Mouse (Mus musculus): Measurements from ENCODE around the gene Psmg3.

Psmg3 gene

DNA sequence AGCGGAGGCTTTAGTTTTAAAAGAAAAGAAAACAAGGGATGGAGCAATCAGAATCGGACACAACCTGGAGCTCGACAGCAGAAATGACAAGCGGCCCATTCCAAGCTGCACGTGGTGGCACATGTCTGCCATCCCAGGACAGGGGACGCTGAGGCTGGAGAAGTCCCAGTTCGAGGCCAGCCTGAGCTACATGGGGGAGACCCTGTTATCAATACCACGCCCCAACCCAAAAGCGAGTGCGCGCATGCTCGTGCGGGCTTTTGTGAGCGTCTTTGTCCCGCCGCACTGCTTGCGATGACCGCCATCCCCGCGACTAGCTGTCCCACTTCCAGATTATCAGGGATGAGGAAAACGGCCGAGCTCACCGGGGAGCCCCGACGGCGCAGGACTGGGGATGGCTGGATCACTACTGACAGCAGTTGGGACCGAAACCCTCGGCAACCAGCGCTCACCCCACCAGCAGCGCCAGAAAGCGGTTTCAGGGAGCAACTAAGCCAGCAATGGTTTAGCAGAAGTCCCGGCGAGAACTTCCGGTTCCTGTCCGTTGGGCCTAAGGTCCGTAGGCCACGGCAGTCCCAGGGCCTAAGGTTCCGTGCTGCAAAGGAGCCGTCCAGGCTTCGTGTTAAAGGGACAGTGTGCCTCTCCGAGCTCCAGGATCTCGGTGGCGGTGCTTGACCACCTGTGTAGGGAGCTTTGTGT, at the start of gene Psmg3, which contains the start of gene Gm26938:
Gene Psmg3, minus strand, starts transcription at position 529 of the 699 bp plus-strand sequence.
Gene Gm26938, minus strand, starts transcription at position 51 of the 699 bp plus-strand sequence.
- DNase-seq, result peak; percentile 94

DNA sequence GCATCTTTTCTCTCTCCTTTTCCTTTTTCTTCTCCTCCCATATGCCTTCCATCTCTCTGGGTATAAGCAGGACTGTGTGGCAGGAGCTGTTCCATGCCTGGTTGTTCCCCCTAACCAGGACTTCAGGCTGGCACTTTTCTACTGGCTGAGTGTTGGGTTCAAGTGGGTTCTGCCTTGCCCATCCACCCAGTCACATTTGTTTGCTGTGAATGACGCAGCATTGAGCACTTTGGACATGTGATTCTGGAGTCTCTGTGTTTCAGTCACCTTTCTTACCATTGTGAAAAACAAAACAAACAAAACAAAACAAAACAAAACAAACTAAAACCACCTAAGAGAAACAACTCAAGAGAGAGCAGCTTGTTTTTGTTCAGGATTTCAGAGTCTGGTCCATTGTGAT, 44.8 kb upstream of the Psmg3 start:
- no peak for DNase-seq

DNA sequence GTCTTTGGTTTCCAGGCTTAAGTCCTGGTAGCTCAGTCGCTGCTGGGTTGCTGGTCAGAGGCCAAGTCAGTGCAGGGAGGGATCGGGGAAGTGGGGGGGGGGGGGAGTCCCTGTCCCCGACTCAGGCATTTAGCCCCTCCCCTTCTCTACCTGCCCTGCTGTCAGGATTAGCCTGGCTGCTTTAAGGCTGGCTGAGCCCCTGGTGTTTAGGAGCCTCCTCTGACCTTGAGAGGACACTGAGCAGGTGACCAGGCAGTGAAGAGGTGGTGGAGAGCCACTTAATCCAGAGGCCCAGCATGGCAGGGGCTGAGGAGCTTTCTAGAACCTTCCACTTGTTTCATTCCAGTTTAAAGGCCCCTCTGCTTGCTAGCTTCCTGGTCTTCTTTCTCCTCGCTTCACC, 44.2 kb upstream of the Psmg3 start:
- peak; percentile 53 for DNase-seq

DNA sequence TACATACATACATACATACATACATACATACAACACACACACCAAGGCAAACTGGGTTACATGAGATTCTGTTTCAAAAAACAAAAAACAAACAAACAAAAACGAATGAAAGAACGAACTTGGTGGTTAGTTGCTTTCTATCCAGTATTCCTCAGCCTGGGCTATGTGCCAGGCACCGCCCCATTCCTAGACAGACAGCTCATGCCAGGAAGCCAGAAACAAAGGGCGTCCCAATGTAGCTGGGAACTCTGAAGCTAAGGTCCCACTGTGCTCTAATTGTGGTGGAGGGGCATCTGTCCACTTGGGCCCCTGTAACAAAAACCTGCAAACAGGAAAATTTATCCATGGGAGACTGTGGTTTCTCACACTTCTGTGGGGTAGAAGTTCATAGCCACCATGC, 36.1 kb upstream of the Psmg3 start:
- peak; percentile 89 for DNase-seq

DNA sequence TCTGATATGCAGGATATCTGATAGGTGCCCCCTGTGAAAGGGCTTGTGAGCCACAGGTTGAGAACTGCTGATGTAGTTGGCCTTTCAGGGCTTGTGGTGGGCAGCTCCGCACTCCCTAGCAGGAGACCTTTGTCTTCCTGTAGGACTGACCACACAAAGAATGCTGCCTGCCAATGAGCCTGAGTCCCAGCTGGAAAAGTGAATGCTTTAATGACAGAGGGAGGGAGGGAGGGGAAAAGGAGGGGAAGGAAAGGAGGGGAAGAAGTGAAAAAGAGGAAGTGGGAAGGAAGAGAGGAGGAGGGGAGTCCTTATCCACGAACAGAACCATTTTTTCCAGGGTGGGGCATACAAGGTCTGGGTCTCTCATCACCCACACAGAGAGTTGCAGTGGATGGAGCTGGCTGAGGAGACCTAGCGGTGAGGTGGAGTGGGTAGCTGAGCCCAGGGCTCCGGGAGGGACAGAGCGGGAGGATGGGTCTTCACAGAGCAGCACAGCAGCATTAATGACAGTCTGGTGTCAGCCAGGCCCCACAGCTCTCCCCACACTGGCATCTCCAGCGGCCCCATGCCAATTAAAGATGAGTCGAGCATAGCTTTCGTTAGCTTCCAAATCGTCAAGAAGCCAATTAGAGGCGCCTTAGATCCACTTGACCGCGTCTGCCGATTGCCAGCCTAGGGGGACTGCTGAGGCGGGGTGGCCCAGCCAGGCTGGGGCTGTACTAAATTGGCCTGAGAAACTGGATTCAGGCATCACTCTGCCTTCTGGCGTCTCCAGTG, 33.8 kb upstream of the Psmg3 start:
- no peak for DNase-seq

DNA sequence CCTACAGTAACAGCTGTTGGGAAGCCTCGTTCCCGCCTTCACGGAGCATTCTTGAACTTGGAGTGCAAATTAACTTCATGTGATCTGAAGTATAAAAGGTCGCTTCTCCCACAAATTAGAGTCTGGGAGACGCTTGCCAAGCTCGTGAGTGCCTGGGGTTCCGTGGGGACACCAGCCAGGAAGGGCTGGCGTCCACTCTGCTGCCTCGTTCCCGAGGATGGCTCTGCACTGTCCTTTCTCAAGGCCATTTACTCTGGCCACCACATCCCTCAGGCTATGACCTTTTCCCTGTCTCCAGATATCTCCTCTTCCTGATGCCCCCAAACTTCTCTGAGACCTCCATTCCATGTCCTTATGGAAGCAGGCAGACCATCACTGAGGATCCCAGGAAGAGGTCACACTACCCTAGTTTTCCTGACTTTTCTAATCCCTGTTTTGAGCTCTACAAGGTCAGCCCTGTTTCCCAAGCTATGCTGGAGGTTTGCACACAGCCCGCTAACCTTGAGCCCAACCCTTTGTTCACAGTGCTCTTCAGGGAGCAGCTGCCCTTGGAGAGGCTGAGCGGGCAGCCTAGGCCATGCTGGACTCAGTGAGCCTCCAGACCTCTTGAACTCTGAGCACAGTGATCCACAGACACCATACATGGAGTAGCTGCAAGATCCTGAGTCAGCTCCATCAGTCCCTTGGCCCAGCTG, 23.1 kb upstream of the Psmg3 start:
- no peak for DNase-seq

DNA sequence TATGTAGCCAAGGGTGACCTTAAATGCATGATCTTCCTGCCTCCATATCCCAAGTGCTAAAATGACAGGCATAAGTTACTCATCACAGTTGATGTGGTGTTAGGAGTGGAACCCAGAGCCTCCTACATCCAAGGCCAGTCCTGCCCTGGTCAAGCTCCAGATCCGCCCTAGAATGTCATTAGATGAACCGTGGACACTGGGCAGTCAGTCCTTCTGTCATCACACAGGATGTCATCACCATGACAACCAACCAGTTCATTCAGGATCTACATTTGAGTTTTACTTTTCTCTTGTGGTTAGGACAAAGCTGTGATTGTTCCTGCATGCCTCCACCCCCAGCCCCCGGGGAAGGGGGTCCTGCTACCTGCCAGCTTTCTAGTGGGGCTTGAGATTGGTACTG, 12.5 kb upstream of the Psmg3 start:
- DNase-seq, result no peak

DNA sequence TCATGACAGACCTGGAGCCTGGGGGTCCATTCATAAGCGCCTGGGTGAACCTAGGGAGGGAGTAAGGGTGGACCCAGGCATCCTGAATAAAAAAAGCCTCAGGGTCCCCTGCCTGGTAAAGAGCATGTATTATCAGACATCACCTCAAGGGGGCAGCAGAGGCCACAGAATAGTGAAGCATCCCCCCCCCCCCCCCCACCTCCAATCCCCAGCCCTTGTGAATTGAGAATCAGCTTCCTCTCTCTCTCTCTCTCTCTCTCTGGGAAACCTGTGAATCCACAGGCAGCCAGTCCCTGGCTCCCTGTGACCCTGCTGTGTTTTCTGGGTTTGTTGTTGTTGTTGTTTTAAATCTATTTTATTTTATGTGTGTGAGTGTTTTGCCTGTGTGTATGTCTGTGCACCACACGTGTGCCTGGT, 11.8 kb upstream of the Psmg3 start:
- peak; percentile 81 for DNase-seq

DNA sequence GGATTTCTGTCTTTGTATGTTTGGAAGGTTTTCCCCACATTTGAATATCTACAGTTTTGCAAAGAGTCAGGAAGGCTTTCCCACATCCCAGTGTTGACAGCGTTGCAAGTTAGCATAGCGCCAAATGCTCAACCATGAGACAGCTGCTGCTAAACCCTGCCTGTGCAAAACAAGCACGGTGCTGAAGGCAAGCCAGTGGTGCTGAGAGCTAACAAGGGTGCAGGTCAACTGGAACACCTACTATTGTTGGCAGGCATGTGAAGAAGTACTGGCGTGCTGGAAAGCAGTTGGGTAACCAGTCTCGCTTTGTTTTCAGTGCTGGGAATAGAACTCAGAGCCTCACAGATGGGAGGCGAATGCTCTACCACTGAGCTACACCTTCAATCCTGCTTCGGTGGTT, 9.0 kb upstream of the Psmg3 start:
- DNase-seq, result no peak

DNA sequence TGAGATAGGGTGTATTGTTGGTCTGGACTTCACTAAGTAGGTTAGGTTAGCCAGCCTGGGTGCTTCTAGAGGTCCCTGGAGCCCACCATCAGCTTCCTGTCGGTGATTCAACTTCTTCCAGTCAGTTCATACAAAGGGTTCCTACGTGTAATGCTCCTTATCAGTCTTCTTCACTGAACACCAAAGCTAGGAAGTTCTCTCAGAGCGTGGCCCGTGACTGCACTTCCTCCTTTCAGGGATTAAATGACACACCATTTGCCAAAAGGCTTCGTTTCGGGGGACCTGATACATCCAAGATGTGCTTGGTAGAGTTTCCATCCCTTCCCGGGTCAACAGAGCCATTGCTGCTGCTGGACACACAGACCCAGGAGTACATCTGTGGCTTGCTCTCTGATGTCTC, 5.4 kb upstream of the Psmg3 start:
- no peak for DNase-seq

DNA sequence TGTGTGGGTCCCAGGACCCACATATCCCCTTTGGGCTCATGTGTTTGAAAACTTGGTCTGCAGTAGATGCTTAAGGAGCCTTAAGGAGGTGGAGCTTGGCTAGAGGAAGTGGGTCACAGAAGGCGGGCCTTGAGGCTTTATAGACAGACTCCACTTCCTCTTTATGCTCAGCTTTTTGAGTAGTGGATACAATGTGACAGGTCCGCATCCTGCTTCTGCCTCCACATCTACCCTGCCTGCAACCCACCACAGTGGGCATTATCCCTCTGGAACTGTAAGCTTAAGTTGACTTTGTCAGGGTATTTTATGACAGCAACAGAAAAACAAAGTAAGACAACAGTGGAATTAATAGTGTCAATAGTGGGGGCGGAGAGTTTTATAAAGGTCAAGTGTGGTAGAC, 4.0 kb upstream of the Psmg3 start:
- no peak for DNase-seq

DNA sequence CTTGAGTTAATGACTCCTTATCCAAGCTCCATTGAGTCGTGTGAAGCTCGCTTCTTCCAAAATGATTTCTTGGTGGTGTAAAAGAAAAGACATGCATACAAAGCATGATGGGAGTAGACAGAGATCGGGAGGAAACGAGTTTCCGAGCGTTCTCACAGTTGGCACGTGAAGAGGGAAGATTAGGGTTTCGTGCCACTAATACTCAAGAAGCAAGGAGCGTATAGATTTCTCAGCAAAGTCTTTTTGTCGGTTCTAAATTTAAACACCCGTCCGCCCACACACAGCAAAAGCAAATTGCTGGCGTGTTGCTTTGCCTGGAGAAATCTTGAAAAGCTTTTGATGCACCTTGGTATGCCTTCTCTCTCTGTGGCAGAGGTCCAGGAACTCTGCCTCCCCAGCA, 2.7 kb upstream of the Psmg3 start:
- DNase-seq, result no peak

DNA sequence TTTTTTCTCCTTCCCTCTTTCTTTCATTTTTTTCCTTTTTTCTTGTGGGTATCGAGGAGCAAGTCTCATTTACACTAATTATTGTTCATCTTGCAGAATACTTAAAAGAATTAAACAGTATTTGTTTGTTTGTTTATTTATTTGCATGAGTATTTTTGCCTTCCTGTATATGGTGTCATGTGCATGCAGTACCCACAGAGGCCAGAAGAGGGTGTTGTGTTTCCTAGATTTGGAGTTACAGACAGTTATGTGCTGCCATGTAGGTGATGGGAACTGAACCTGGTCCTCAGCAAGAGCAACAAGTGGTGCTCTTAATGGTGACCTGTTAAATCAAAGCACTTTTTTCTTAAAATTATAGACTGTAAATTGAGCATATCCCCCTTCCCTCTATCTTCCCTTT, 908 bp upstream of the Psmg3 start:
- no peak for DNase-seq

DNA sequence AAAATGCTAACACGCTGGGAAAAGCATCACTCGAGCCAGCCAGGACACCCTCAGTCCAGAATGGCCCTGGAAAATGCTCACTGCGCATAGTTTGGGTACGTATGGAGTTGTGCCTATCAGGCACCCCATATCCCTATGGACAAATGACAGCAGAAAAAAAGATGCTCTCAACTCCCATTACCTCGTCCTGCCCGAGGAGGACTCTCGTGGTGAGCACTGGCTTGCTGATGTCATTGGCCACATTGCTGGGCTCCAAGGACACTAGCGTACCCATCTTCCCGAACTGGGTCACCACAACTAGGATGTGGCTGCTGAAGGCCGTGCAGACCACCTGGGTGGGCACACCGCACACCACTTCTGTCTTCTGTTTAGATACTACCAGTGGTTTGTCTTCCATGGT, 738 bp downstream of the Psmg3 start:
- DNase-seq, result no peak

DNA sequence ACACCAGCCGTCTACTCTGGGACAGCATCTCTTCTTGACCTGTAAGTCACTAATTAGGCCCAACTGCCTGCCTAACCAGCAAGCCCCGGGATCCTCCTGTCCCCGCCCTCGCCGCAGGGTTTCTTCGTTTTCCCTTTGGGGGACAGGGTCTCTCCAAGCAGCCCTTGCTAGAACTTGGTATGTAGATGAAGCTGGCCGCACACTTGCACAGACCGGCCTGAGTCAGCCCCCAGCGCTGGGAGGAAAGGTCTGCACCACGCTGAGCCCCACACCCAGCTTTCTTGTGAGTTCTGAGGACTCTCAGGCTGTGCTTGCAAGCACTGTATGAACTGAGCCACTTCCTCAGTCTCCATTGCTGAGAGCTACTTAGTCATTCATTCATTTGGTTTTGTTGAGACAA, 2.2 kb downstream of the Psmg3 start:
- DNase-seq, result no peak

DNA sequence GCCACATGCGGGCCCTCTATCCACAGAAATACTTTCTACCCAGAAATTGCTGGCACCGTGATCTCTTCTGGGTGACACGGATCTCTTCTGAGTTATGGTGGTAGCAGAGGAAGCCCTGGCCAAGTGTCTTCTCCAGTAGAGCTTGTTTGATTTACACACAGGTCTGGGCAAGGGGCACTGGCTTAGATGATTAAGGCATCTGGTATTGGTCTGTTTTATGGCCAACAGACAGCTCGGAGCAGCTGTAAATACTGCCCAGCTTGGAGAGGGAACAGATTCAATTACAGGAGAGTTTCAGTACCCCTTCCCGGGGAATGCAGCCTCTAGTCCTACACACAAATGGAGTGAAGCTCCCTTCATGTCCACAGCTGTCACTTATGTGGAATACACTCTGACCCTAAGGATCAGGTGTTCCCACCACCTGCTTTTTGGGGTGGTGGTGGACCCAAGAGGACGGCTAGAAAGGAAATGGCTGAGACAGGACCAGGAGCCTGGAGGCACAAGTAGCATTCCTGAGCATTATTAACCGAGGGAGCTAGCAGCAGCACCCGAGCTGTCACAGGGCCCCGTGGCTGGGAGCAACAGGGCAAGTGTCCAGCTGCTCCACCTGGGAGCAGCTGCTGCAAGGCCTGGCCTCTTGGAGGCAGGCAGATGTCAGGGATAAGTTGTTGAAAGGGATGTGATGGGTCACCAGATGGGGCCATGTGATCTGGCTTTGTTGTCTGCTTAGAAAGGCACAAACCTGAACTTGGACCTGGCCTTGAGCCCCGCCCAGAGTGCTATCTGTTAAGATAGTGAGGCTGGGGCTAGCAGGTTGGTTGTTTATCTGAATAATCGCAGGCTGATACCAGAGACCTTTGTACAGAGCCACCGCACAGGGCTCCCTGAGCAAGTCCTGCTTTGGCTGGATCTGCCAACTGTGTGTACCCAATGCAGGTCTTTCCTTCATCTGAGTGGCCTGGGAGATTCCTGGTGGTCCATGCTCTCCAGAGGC, 4.9 kb downstream of the Psmg3 start:
- no peak for DNase-seq

DNA sequence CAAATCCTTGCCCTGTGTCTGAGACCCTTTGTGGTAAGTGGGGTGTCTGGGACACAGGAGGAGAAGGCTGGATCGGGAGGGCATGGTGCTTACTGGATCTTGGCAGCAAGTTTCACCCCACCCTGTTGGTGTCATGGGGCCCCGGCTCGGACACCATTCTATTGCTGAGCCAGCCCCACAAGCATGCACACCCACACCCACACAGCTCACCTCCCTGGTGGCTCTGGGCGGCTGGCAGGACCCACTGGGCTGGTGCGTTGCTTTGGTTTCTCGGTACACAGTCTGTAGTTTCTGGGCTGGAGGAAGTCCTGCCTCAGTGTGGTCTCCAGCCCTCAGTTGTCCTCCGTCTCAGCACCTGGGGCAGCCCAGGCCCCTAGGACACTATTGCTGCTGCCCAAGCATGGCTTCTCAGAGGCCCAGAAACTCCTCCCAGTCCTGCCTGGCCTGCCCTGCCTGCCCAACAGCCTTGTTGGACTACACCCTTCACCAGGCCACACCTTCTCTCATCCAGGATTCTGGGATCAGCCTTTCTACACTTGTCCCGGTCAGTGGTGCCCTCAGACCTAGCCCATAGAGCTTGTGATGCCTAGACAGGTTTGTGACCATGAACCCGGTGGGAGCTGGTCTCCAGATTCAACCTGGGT, 7.0 kb downstream of the Psmg3 start, which contains the start of gene Tmem184a:
Gene Tmem184a, minus strand, starts transcription at position 380 of the 644 bp plus-strand sequence.
- no peak for DNase-seq

DNA sequence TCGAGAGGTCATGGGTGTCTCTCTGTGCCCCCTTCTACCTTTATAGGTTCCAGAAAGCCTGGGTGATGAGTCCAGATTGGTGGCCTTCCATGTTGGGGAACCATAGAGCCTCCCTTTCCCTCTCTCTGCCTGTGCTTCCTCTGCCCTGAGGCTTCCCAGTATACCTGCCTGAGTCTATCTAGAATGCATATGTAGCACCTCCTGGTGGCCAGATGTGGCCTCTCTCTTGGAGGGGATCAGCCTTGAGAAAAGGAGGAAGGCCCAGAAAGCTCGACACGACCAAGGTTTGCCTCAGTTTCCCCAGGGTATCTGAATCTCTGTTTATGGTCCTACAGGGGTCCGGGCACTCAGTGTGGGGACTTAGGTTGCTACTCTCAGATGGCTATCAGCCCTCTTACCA, 7.9 kb downstream of the Psmg3 start:
- DNase-seq, result peak; percentile 66

DNA sequence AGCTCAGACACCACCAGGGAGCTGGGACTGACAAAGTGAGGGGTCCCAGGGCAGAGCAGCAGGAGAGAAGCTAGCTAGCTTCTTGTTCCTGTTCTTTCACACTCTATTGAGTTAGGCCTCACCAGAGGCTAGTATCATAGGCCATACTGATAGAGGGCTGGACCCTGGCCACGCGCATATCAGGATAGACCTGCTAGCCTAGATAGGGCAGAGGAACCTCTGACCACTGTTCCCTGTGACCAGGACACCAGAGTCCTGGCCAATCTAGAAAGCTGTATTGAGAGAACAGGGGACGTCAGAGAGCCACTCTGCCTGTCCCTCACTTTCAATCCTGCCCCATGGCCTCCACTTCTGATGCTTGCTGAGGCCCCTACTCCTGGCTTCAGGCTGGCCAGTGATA, 8.6 kb downstream of the Psmg3 start:
- DNase-seq, result no peak

DNA sequence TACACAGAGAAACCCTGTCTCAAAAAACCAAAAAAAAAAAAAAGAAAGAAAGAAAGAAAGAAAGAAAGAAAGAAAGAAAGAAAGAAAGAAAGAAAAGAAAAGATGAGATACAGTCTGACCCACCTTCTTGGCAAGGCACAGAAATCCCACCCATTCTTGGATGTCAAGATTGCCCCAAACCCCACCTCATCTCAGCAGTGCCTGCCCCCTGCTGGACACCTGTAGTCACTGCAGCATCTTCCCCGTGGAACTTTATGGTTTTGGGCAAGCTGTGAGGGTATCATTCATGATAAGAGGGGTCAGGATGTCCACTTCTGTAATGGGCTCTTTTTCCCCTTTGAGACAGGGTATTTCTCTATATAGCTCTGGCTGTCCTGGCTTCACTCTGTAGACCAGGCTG, 9.4 kb downstream of the Psmg3 start:
- no peak for DNase-seq

DNA sequence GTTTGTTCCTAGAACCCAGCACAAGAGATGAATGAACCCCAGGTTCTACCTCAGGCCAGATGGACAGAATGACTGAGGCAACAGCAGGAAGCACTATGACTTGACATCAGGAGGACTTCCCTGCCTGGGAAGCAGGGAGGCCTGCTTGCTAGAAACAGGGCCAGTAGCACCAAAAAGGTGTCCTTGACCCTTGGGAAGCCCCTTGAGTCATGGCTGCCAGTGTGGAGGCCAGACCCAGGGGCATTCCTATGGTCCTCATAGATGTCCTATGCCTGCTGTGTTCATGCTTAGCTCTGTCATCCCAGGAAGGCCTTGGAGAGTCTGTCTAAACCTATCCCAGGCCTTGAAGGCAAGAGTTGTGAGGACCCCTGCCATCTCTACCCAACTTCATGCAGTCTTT, 10.2 kb downstream of the Psmg3 start:
- DNase-seq, result no peak

DNA sequence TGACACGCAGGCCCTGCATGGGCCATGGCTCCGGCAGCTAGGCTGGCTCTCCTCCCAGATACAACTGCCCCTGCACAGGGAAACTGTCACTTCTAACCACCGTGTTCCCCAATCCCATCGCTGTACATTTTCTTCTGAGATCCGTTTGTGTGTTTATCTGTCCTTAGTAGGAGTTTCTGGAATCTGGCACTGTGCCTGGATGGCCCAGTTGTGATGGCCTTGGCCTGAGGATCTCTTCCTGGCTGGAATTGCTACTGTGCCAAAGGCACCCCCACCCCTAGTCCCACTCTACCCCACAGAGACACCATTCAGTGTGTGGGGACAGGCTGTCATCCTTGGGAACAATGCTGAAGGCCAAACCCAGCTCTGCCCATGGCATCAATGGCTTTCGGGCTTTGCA, 10.7 kb downstream of the Psmg3 start:
- DNase-seq, result peak; percentile 55
